Mouse (Mus musculus) mesoderm, embryonic 11.5 days (tissue): Measurements from ENCODE around the gene Cyp4a14.
"Not testable (repeated sequence)": the region's sequence is repeated elsewhere in the genome, so short reads cannot be mapped to it uniquely, and the experiment has no call there.

ENCODE experiments used
- DNase-seq: peaks from one replicate; pipeline ENCODE4 v3.0.0-alpha.2; 2012; ENCODE audit warnings: low read depth, low spot score

Gene Cyp4a14

DNA sequence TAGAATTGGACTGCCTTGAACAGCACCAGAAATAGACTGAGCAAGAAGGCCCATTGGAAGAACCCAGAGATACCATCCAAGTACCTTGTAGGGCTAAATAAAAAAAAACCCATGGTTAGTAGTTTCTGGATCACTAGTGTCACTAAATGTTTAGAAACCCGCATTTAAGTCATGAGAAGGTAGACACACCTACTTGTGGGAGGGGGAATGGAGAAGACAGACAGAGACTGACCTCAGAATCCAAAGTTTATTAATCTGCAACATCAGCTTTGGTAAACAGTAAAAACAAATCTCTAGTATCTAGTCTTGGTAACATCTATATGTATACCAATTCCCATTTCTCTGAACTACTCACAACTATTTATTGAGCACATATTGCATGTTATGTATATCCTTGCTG, at the start of gene Cyp4a14:
Gene Cyp4a14 (minus strand): TSS at position 142 of the 400 bp plus-strand sequence.
- DNase-seq, result no peak

GRCm38 (mm10) chr4:115545101-115545500, 49.2 kb upstream of the Cyp4a14 start:
- no peak for DNase-seq

- no peak for DNase-seq
Observed at GRCm38 (mm10) chr4:115521766-115522165, 25.8 kb upstream of the Cyp4a14 start.

DNA sequence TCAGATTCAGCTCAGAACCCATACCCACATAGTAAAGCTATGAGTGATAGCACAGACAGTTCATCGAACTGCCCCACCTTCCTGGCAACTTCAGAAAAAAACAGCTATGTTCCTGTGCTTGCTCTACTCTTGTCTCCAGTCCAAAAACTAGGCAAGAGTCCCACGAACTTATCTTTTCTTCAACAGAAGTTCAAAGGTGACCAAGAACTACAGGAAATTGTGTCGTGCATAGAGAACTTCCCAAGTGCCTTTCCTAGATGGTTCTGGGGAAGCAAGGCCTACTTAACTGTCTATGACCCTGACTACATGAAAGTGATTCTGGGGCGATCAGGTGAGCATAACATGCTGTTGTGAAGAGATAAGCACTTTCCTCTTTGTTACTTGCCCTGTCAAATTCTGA, 23.5 kb upstream of the Cyp4a14 start:
- no peak for DNase-seq

DNA sequence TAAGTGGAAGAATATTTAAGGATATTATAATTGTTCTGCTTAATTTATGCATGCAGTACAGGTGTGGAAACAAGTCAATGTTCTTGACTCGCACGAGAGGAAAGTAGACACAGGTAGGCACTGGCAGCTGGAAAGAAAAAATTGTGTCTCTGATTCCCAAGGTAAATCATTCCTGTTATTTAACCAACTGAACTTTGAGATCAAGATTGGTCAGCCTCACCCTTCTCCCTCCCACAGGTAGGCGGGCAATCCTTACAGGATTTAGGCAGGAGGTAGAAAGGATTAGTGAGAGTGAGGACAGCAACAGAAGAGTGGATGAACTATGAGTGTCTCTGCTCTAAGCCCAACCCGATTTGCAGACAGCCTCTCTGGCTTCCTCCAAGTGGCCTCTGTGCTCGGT, 22.1 kb upstream of the Cyp4a14 start, which contains the start of gene Cyp4a10:
Gene Cyp4a10 (plus strand): TSS at position 265 of the 400 bp plus-strand sequence.
- not testable (repeated sequence) for DNase-seq

DNA sequence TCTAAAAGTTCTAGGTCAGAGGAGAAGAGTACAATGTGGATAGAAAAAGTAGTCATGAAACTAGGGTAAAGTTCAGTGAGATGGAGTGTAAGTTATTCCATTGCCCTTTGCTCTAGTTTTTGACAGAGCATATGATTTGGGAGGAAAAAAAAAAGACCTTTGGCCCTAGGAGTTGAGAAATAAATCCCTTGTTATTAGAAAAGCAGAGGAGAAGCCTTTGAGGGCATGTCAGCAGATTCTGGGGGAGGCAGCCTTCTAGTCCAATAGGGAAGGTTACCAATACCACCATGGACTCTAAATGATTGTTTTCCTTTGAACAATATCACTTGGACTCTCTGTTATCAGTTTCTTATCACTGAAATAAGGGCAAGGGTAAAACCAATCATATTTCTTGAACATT, 18.0 kb upstream of the Cyp4a14 start:
- DNase-seq, result not testable (repeated sequence)

DNA sequence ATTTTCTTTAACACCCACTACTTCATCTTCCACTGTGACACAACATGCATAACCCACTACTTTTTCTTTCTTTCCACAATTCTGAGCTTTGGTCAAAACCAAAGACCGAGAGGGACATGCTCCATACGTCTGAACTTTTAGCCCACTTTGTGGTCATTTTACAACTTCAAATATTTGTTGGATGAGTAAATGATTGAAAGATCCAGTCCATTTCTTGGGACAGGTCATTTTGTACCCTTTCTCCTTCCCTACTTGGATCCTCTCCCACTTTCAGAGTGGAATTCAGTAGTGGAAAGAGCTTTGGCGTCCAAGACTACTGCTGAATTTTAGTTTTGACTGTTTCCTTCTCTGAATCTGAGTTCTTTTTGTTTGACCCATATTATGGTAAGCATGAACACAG, 1.5 kb upstream of the Cyp4a14 start:
- no peak for DNase-seq

DNA sequence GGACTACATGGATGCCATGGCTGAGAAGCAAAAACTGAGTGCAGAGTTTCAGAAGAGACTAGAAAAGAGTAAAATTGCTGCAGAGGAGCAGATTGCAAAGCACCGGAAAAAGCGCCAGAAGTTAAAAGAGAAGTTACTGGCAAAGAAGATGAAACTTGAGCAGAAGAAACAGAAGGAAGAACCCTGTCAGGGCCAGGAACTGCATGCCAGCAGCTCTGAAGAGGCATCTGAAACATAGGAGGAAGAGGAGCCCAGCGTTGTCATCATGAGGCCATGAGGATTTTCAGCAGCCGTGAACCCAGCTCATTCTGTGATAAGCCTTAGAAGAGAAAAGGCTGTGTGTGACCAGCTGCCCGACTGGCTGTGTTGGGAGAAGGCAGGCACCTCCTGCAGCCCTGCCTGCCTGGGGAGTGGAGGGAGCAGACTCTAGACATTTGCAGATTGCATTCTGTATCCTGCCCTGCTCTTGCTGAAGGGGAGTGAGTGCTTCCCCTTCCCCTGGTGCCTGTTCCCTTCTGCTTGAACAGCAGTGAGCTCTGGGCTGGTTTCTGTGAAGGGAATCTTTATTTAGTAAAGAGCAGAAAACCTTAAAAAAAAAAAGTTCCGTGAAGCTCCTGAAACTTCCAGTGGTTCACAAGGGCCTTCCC, 14.8 kb downstream of the Cyp4a14 start:
- DNase-seq, result no peak

GRCm38 (mm10) chr4:115476051-115476450, 19.9 kb downstream of the Cyp4a14 start:
- peak; percentile 15 for DNase-seq

- DNase-seq, result not testable (repeated sequence)
Observed at GRCm38 (mm10) chr4:115473585-115473984, 22.4 kb downstream of the Cyp4a14 start.

- DNase-seq, result no peak
Observed at GRCm38 (mm10) chr4:115452304-115452703, 43.6 kb downstream of the Cyp4a14 start, which contains the start of gene Cyp4a30b. Gene Cyp4a30b, plus strand, starts transcription at chr4:115452604.

DNA sequence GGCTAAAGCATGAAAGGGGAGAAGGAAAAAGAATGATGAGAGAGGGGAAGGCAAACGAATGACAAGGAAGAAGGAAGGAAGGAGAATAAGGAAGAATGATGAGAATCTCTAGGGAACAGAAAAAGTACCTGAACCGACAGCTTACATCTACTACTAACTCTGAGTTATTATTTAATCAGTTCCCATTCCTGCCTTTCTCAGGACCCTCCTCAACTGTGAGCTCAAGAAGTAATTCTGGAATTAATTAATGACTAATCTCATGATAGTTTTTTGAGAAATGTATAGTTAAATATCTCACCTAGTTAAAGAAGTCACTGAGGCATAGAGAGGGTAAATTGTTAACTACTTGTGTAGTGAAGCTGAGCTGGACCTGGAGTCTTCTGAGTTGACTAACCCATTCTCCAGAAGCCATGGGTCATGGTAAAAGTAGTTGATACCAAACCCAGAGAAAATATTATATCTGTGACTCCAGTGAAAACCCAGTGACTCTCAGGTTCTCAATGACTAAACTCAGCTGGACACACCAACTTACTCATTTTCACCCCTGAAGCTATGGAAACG, 45.3 kb downstream of the Cyp4a14 start:
- DNase-seq, result no peak
